Mouse (Mus musculus) ES-Bruce4 (cell line): Measurements from ENCODE around the gene Hao2. TPM values are rescaled to one million over a fixed set of nuclear protein-coding genes. Genes with fewer than 3 reads are reported as not detected.

Experiments used
- H3K27ac ChIP-seq: 2 replicates; pipeline ENCODE4 v1.5.1; 2012; ENCODE audit warnings: low read length, inconsistent platforms; ENCODE audit not compliant: insufficient read depth
- H3K27me3 ChIP-seq: 2 replicates; pipeline ENCODE4 v1.6.1; 2012; ENCODE audit warnings: mild to moderate bottlenecking, low read length, inconsistent platforms; ENCODE audit not compliant: control insufficient read depth, poor library complexity, insufficient read depth, severe bottlenecking
- H3K36me3 ChIP-seq: 2 replicates; pipeline ENCODE4 v1.6.1; 2012; ENCODE audit warnings: inconsistent platforms, mild to moderate bottlenecking, low read length, moderate library complexity; ENCODE audit not compliant: control insufficient read depth, poor library complexity, insufficient read depth, severe bottlenecking
- H3K4me1 ChIP-seq: one replicate; pipeline ENCODE4 v1.8.1; 2011; ENCODE audit warnings: low read length; ENCODE audit not compliant: control insufficient read depth, insufficient read depth
- H3K4me3 ChIP-seq: 2 replicates; pipeline ENCODE4 v1.5.1; 2011; ENCODE audit warnings: low read depth, mild to moderate bottlenecking, low read length
- H3K9ac ChIP-seq: 2 replicates; pipeline ENCODE4 v1.6.1; 2012; ENCODE audit warnings: low read depth, mild to moderate bottlenecking, inconsistent platforms; ENCODE audit not compliant: poor library complexity, severe bottlenecking
- H3K9me3 ChIP-seq: replicated peaks from 2 replicates; pipeline ENCODE4 v1.6.1; 2012; ENCODE audit warnings: mild to moderate bottlenecking, low read length, inconsistent platforms; ENCODE audit not compliant: control insufficient read depth, poor library complexity, insufficient read depth, severe bottlenecking
- CTCF ChIP-seq: IDR thresholded peaks from one replicate; pipeline ENCODE4 v1.8.1; 2011; ENCODE audit warnings: low read depth, low read length
- EP300 ChIP-seq: IDR thresholded peaks from 2 replicates; pipeline ENCODE4 v1.6.1; 2011; ENCODE audit warnings: low read depth, low read length; ENCODE audit not compliant: insufficient read depth
- POLR2A ChIP-seq: IDR thresholded peaks from one replicate; pipeline ENCODE4 v1.8.1; 2011; ENCODE audit warnings: low read length; ENCODE audit not compliant: insufficient read depth
- polyA plus RNA-seq: library from polyadenylated mRNA; stranded (reverse); fragments of >200 nt; gene quantifications from 2 replicates; pipeline ENCODE4 v1.2.4, GENCODE M21; 2011; ENCODE audit warnings: low read depth; ENCODE audit not compliant: missing spikeins, insufficient read depth, insufficient read length

Gene Hao2
- not detected in 2 replicates for polyA plus RNA-seq

- Histone ChIP-seq H3K4me3 (no peak within 1 kb of the TSS), H3K9me3 (no peaks in the 10 kb centered on the region), H3K27ac (no peak within 1 kb of the TSS), H3K27me3 (no peaks in the 10 kb centered on the region; the same call in 1 of the 2 replicates), H3K4me1 (no peaks in the 10 kb centered on the region), H3K36me3 (no peaks in the 10 kb centered on the region), H3K9ac (no peak within 1 kb of the TSS)
- TF ChIP-seq CTCF (no peak), POLR2A (no peak), EP300 (no peak)
These were observed at the start of gene Hao2 for GRCm38 (mm10) chr3:98893057-98893772. TSS of gene Hao2 (minus strand) at chr3:98893239.

DNA sequence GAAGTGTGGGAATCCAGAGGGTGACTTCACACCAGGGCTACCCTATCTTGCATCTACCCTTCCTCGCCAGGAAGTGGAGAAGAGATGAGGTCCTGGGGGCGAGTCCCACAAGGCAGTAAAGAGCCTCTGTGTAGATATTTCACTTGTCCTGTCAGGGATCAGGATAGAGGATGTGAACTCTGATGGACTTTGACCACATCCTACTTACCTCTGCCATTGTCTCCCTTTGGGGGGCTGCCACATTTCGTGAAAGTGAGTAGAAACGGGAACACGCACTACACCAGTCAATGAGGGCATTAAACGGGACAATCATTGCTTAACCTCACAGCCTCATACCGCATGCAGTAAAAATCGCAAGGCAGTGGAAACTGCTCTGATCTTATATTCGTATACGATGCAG, 48.6 kb upstream of the Hao2 start:
- Histone ChIP-seq H3K27me3 (no peaks in the 10 kb centered on the region), H3K9me3 (no peaks in the 10 kb centered on the region), H3K9ac (no peak overlapping the region), H3K4me1 (no peaks in the 10 kb centered on the region), H3K4me3 (no peak overlapping the region), H3K36me3 (no peaks in the 10 kb centered on the region), H3K27ac (no peak overlapping the region)
- TF ChIP-seq POLR2A (no peak), EP300 (no peak), CTCF (no peak)

GRCm38 (mm10) chr3:98941066-98941551, 48.1 kb upstream of the Hao2 start:
- H3K9me3 ChIP-seq: no peaks in the 10 kb centered on the region
- no peaks in the 10 kb centered on the region for H3K27me3 ChIP-seq
- H3K9ac ChIP-seq: no peak overlapping the region
- no peak for TF ChIP-seq EP300
- TF ChIP-seq CTCF: no peak
- TF ChIP-seq POLR2A: no peak
- H3K4me1 ChIP-seq: no peaks in the 10 kb centered on the region
- no peak overlapping the region for H3K4me3 ChIP-seq
- no peak overlapping the region for H3K27ac ChIP-seq
- no peaks in the 10 kb centered on the region for H3K36me3 ChIP-seq

DNA sequence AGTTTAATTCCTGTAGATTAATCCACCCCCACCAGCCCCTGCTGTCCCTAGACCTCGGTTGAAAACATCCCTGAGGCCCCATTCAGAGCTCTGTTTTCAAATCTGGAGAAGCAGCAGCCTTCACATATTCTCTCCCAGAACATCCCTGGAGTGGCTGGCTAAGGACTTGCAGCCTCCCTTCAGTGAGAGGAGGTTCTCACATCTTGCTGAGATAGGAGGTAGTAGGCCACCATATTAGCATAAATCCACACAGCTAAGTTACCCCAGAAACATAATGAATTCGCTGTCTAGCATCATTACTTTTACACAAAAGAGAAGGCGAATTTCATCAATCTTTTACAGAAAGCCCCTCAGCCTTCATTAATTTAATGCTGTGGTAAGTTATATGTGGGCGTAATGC, 47.2 kb upstream of the Hao2 start:
- H3K36me3 ChIP-seq: no peaks in the 10 kb centered on the region
- no peaks in the 10 kb centered on the region for H3K9me3 ChIP-seq
- H3K9ac ChIP-seq: no peak overlapping the region
- no peak for TF ChIP-seq CTCF
- TF ChIP-seq POLR2A: no peak
- TF ChIP-seq EP300: no peak
- H3K4me1 ChIP-seq: no peaks in the 10 kb centered on the region
- H3K27me3 ChIP-seq: no peaks in the 10 kb centered on the region
- H3K4me3 ChIP-seq: no peak overlapping the region
- H3K27ac ChIP-seq: no peak overlapping the region

DNA sequence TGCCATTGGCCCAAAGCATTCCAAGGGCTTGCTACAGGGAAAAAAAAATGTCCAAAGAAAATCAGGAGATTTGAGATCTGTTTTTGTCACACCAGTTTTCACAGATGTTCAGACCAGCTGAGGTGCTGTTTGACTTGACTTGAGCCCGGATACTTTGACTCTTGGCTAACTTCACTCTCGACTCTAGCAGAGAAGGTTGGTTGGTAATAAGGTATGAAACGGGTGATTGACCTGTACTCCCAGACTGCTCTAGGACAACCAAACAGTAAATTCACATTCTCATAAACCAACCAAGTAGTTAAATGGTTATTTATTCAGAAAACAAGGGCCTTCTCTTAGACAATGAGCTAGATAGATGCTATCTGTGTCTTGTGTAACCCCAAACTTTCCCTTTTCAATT, 43.4 kb upstream of the Hao2 start:
- H3K27me3 ChIP-seq: no peaks in the 10 kb centered on the region
- H3K36me3 ChIP-seq: no peaks in the 10 kb centered on the region
- H3K4me1 ChIP-seq: no peaks in the 10 kb centered on the region
- no peak overlapping the region for H3K9ac ChIP-seq
- no peaks in the 10 kb centered on the region for H3K9me3 ChIP-seq
- no peak for TF ChIP-seq POLR2A
- H3K27ac ChIP-seq: no peak overlapping the region
- H3K4me3 ChIP-seq: no peak overlapping the region

DNA sequence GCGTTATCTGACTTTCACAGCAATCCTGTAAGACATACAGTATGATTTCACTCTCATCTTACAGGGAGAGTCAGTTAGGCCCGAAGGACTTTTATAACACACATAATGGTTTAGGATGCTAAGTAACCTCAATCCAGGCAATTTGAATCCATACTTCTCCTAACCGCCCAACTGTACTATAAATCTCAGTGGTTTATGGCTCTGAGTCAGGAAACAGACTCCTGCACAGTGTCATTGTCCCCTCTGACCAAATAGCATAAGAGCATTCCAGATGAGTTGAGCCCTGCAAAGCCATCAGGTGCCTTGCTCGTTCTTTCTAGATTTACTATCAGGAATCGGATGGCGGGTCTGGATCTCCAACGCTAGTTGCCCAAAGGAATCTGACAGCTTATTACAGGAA, 41.6 kb upstream of the Hao2 start:
- Histone ChIP-seq H3K4me1 (no peaks in the 10 kb centered on the region), H3K9ac (no peak overlapping the region), H3K36me3 (no peaks in the 10 kb centered on the region), H3K27ac (no peak overlapping the region), H3K9me3 (no peaks in the 10 kb centered on the region), H3K27me3 (no peaks in the 10 kb centered on the region), H3K4me3 (no peak overlapping the region)
- TF ChIP-seq EP300 (no peak), CTCF (no peak), POLR2A (no peak)
